Mouse (Mus musculus) olfactory bulb, adult 2 months (tissue): ENCODE results near the gene Tmbim1.

Source experiments
- CTCF ChIP-seq: fragments of 200-500 bp; IDR thresholded peaks from 2 replicates; pipeline ENCODE4 v1.5.1; 2012; ENCODE audit warnings: low read depth, mild to moderate bottlenecking, low read length, moderate library complexity; ENCODE audit not compliant: insufficient read depth
- POLR2A ChIP-seq: fragments of 200-500 bp; IDR thresholded peaks from 2 replicates; pipeline ENCODE4 v1.6.1; 2012; ENCODE audit warnings: mild to moderate bottlenecking, low read depth, low read length, moderate library complexity; ENCODE audit not compliant: insufficient read depth

- TF ChIP-seq POLR2A (no peak), CTCF (no peak)
Measured at GRCm38 (mm10) chr1:74308001-74308964, 2.9 kb upstream of the Tmbim1 start.
